Mouse (Mus musculus) ES-E14 (cell line): ENCODE measurements around the gene Draxin. TPM values are rescaled to one million over a fixed set of nuclear protein-coding genes. Genes with fewer than 3 reads are reported as not detected.
A peak's percentile ranks its signal among the peaks of the same experiment; 100 is the strongest.

ENCODE experiments used
- DNase-seq: peaks from one replicate; pipeline ENCODE4 v3.0.0-alpha.2; 2013; ENCODE audit warnings: low read depth, low spot score
- H3K27ac ChIP-seq: 2 replicates; pipeline ENCODE4 v1.5.1; 2012; ENCODE audit warnings: low read depth, mild to moderate bottlenecking, low read length, moderate library complexity, mixed read lengths; ENCODE audit not compliant: poor library complexity, insufficient read depth, severe bottlenecking
- H3K36me3 ChIP-seq: 2 replicates; pipeline ENCODE4 v1.6.1; 2012; ENCODE audit warnings: mild to moderate bottlenecking, low read length, moderate library complexity, mixed read lengths; ENCODE audit not compliant: control insufficient read depth, poor library complexity, insufficient read depth, severe bottlenecking
- H3K4me1 ChIP-seq, 2 experiments: fragments of 150-350 bp in 1 of 2; sonication (generic) in 1 of 2; 2 replicates each; pipeline ENCODE4 v1.6.1; 2012; ENCODE audit warnings: low read length in 2 of 2, mild to moderate bottlenecking in 1 of 2, mixed read lengths in 1 of 2; ENCODE audit not compliant: control insufficient read depth in 2 of 2, insufficient read depth in 2 of 2, poor library complexity in 1 of 2
- H3K4me3 ChIP-seq, 2 experiments: fragments of 150-350 bp in 1 of 2; sonication (generic) in 1 of 2; 2 replicates each; pipeline ENCODE4 v1.5.1; 2012; ENCODE audit warnings: low read length in 2 of 2, low read depth in 1 of 2, mild to moderate bottlenecking in 1 of 2, mixed read lengths in 1 of 2; ENCODE audit not compliant: insufficient read depth in 1 of 2, poor library complexity in 1 of 2, severe bottlenecking in 1 of 2
- H3K9ac ChIP-seq: 2 replicates; pipeline ENCODE4 v1.6.1; 2012; ENCODE audit warnings: low read depth, mild to moderate bottlenecking, low read length, mixed read lengths; ENCODE audit not compliant: poor library complexity, insufficient read depth, severe bottlenecking
- H3K9me3 ChIP-seq: fragments of 150-350 bp; sonication (generic); 2 replicates; pipeline ENCODE4 v1.6.1; 2012; ENCODE audit warnings: low read depth, mild to moderate bottlenecking, low read length; ENCODE audit not compliant: control insufficient read depth, insufficient read depth
- CHD2 ChIP-seq: IDR thresholded peaks from 2 replicates; pipeline ENCODE4 v1.6.1; 2014; ENCODE audit warnings: mild to moderate bottlenecking, low read depth, low read length, inconsistent platforms
- HCFC1 ChIP-seq: IDR thresholded peaks from 2 replicates; pipeline ENCODE4 v1.6.1; 2012; ENCODE audit warnings: low read length, inconsistent platforms, borderline replicate concordance; ENCODE audit not compliant: insufficient read depth
- MAFK ChIP-seq: IDR thresholded peaks from 2 replicates; pipeline ENCODE4 v1.6.1; 2014; ENCODE audit warnings: mild to moderate bottlenecking, low read depth, low read length, inconsistent platforms; ENCODE audit not compliant: insufficient read depth
- ZC3H11A ChIP-seq: IDR thresholded peaks from 2 replicates; pipeline ENCODE4 v1.6.1; 2012; ENCODE audit warnings: low read depth, mild to moderate bottlenecking, inconsistent platforms, low read length, borderline replicate concordance
- ZNF384 ChIP-seq: IDR thresholded peaks from 2 replicates; pipeline ENCODE4 v1.6.1; 2012; ENCODE audit warnings: low read depth, low read length, inconsistent platforms
- in situ Hi-C, 2 experiments: fragments of 600-800 bp; cut with MboI; formaldehyde crosslinking; loops; one replicate each; pipeline ENCODE4 v1.15.1; 2025; ENCODE audit warnings: low sequenced_read_pairs in 2 of 2, inconsistent platforms in 1 of 2; ENCODE audit not compliant: unreplicated experiment in 2 of 2
- total RNA-seq: library from RNA; depleted of rRNA; stranded (reverse); fragments of 300-350 nt; gene quantifications from 2 replicates; pipeline ENCODE4 v1.2.3, GENCODE M21; 2012

Gene Draxin
- total RNA-seq, 1 experiment, result 0.76 TPM

GRCm38 (mm10) chr4:148164461-148164860 lies 34.0 kb upstream of the Draxin start:
- H3K4me3 ChIP-seq, result peak overlapping the region; percentile 44 to 56; a peak in 2 of 4 replicates
- H3K27ac ChIP-seq, result no peak overlapping the region
- in situ Hi-C loops, result no loop called here
- H3K9ac ChIP-seq, result no peak overlapping the region
- peaks cover 0 to 19% of the 10 kb centered on the region in 2 experiments; a peak in 2 of 4 replicates for H3K4me1 ChIP-seq
- no peak for DNase-seq
- H3K36me3 ChIP-seq, result no peaks in the 10 kb centered on the region
- no peak for TF ChIP-seq ZNF384
- no peak for TF ChIP-seq HCFC1
- no peak for TF ChIP-seq MAFK
- no peak for TF ChIP-seq ZC3H11A
- TF ChIP-seq CHD2, result no peak
- H3K9me3 ChIP-seq, result no peaks in the 10 kb centered on the region

- in situ Hi-C loops, result no loop called here
- no peak for DNase-seq
- Histone ChIP-seq H3K27ac (no peak overlapping the region), H3K4me3 (peak overlapping the region; percentile 44 to 56; a peak in 3 of 4 replicates), H3K9ac (0 out of 2 replicates have a peak overlapping the region, but pooled peaks have one; percentile 11), H3K9me3 (no peaks in the 10 kb centered on the region), H3K4me1 (peaks cover 0 to 17% of the 10 kb centered on the region in 2 experiments; a peak in 2 of 4 replicates), H3K36me3 (no peaks in the 10 kb centered on the region)
- TF ChIP-seq ZC3H11A, result no peak
- TF ChIP-seq ZNF384, result no peak
- TF ChIP-seq HCFC1, result no peak
- TF ChIP-seq MAFK, result no peak
- TF ChIP-seq CHD2, result no peak
Measured at GRCm38 (mm10) chr4:148164002-148164439, 33.5 kb upstream of the Draxin start.

- H3K36me3 ChIP-seq, result peaks cover 11% of the 10 kb centered on the region
Measured at GRCm38 (mm10) chr4:148160436-148161390, 30.2 kb upstream of the Draxin start, which contains the start of the genes Fbxo44 and Fbxo2. Fbxo44 (minus strand) TSS chr4:148160482. Fbxo2 (plus strand) TSS chr4:148160621.

GRCm38 (mm10) chr4:148159544-148160435 lies 29.3 kb upstream of the Draxin start:
- in situ Hi-C loops, result no loop called here
- H3K9me3 ChIP-seq, result no peaks in the 10 kb centered on the region
- H3K9ac ChIP-seq, result peak overlapping the region; percentile 85
- H3K4me3 ChIP-seq, result peak overlapping the region; percentile 82 to 95
- DNase-seq, result peak; percentile 98
- no peak for TF ChIP-seq MAFK
- TF ChIP-seq CHD2, result no peak
- no peak for TF ChIP-seq ZNF384
- H3K27ac ChIP-seq, result peak overlapping the region; percentile 64
- H3K4me1 ChIP-seq, result peaks cover 3 to 31% of the 10 kb centered on the region in 2 experiments; a peak in 2 of 4 replicates
- H3K36me3 ChIP-seq, result peaks cover 11% of the 10 kb centered on the region

More at GRCm38 (mm10) chr4:148160436-148161390, 30.2 kb upstream of the Draxin start, which contains the start of the genes Fbxo44 and Fbxo2:
- Histone ChIP-seq H3K4me1 (peaks cover 3 to 34% of the 10 kb centered on the region in 2 experiments; a peak in 2 of 4 replicates), H3K27ac (peak within 1 kb of the TSS; percentile 64), H3K9me3 (no peaks in the 10 kb centered on the region), H3K4me3 (peak within 1 kb of the TSS; percentile 82 to 95), H3K9ac (peak within 1 kb of the TSS; percentile 85)
- in situ Hi-C loops, result no loop called here
- TF ChIP-seq HCFC1 (no peak), ZC3H11A (no peak), ZNF384 (no peak), MAFK (no peak), CHD2 (no peak)
- DNase-seq, result no peak
